Mouse (Mus musculus) megakaryocyte, embryonic 14.5 days (primary cell): ENCODE data around the gene Cdrt4.

ENCODE experiments used
- FLI1 ChIP-seq: IDR thresholded peaks from 2 replicates; pipeline ENCODE4 v1.6.1; 2012; ENCODE audit warnings: low read length, inconsistent platforms, mixed read lengths
- GATA1 ChIP-seq: IDR thresholded peaks from 3 replicates; pipeline ENCODE4 v1.6.1; 2012; ENCODE audit warnings: mixed read lengths, low read length, inconsistent platforms, borderline replicate concordance

DNA sequence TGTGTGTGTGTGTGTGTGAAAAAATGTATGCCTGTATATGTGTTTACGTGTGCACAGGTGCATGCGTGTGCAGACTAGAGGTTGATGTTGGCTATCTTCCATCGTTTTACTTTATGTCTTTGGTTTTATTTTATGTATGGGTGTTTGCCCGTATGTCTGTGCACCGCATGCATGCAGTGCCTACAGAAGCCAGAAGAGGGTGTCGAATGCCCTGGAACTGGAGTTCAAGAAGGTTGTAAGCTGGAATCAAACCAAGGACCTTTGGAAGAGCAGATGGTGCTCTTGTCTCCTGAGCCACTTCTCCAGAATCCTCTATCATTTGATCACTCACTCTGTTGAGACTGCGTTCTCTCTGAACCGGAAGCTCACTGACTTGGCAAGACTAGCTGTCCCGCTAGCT lies 17.9 kb upstream of the Cdrt4 start:
- TF ChIP-seq GATA1 (no peak), FLI1 (no peak)
